In genomic region chr15:99819621-99820279, GRCm38 (mm10) we compare ENCODE assay signal across 8 mouse cellular contexts. TPM values are rescaled to one million over a fixed set of nuclear protein-coding genes. Genes with fewer than 3 reads are reported as not detected.
DNase-seq lines count a peak whose midpoint lies in the region; ATAC-seq lines count a peak whose summit lies in the region.

No protein-coding gene starts in this region.

- WGBS in embryonic facial prominence, embryonic 12.5 days: 12% methylated on average over 14 of the region's 14 CpGs
- WGBS in heart, embryonic 13.5 days: 8% methylated on average over 14 of the region's 14 CpGs
- WGBS in midbrain, embryonic 10.5 days: 66% methylated on average over 14 of the region's 14 CpGs

- H3K4me1 ChIP-seq in embryonic facial prominence, embryonic 12.5 days: peaks cover 19% of the 10 kb centered on the region
- peaks cover 44% of the 10 kb centered on the region for H3K4me1 ChIP-seq in heart, embryonic 13.5 days
- H3K4me1 ChIP-seq in midbrain, embryonic 10.5 days: peaks cover 40% of the 10 kb centered on the region

- peak overlapping the region; percentile 100 for H3K27ac ChIP-seq in embryonic facial prominence, embryonic 12.5 days
- H3K27ac ChIP-seq in heart, embryonic 13.5 days (replicated peaks): peak overlapping the region; percentile 96
- peak overlapping the region; percentile 78 for H3K27ac ChIP-seq in midbrain, embryonic 10.5 days (replicated peaks)

- peak overlapping the region; percentile 60 for H3K4me3 ChIP-seq in embryonic facial prominence, embryonic 12.5 days
- peak overlapping the region; percentile 57 for H3K4me3 ChIP-seq in heart, embryonic 13.5 days
- H3K4me3 ChIP-seq in midbrain, embryonic 10.5 days: peak overlapping the region; percentile 31

- DNase-seq in MN1 (ENCODE audit: low spot score): peak; percentile 60
- peak; percentile 65 to 77 for DNase-seq in kidney, postnatal 4 days
- no peak for DNase-seq in midbrain, embryonic 10.5 days (ENCODE audit: low spot score)
- DNase-seq in yolk sac, embryonic 10.5 days (ENCODE audit: low spot score): peak; percentile 49
- no peak for DNase-seq in spleen, postnatal 36 days (ENCODE audit: low spot score in 2 of 2)

- peak overlapping the region; percentile 57 for H3K4me2 ChIP-seq in embryonic facial prominence, embryonic 12.5 days (replicated peaks)
- H3K4me2 ChIP-seq in heart, embryonic 13.5 days: peak overlapping the region; percentile 77

- ATAC-seq in embryonic facial prominence, embryonic 12.5 days (ENCODE audit: insufficient number of reproducible peaks, insufficient read depth, low FRiP score, low TSS enrichment): peak; percentile 57; the same call in 1 of the 2 replicates
- ATAC-seq in heart, embryonic 13.5 days (ENCODE audit: extremely low read depth, insufficient number of reproducible peaks, low FRiP score, low TSS enrichment): no peak
- ATAC-seq in monocyte, adult 5-6 weeks (replicated peaks; ENCODE audit: insufficient number of reproducible peaks, low FRiP score, low TSS enrichment, poor library complexity, severe bottlenecking): no peak

- peaks cover 11% of the 10 kb centered on the region for H3K36me3 ChIP-seq in embryonic facial prominence, embryonic 12.5 days
- peaks cover 20% of the 10 kb centered on the region for H3K36me3 ChIP-seq in heart, embryonic 13.5 days
- 0 out of 2 replicates have a peak, but pooled peaks cover 7% of the 10 kb centered on the region for H3K36me3 ChIP-seq in midbrain, embryonic 10.5 days

- H3K9me3 ChIP-seq in embryonic facial prominence, embryonic 12.5 days: 0 out of 2 replicates have a peak, but pooled peaks cover 3% of the 10 kb centered on the region
- no peaks in the 10 kb centered on the region for H3K9me3 ChIP-seq in heart, embryonic 13.5 days
- H3K9me3 ChIP-seq in midbrain, embryonic 10.5 days (replicated peaks): 0 out of 2 replicates have a peak, but pooled peaks cover 3% of the 10 kb centered on the region

- no peaks in the 10 kb centered on the region for H3K27me3 ChIP-seq in embryonic facial prominence, embryonic 12.5 days
- H3K27me3 ChIP-seq in heart, embryonic 13.5 days (replicated peaks): no peaks in the 10 kb centered on the region
- no peaks in the 10 kb centered on the region for H3K27me3 ChIP-seq in midbrain, embryonic 10.5 days (ENCODE audit: low read depth, poor library complexity, severe bottlenecking)

- H3K9ac ChIP-seq in embryonic facial prominence, embryonic 12.5 days: peak overlapping the region; percentile 78
- H3K9ac ChIP-seq in heart, embryonic 13.5 days: peak overlapping the region; percentile 86

RNA-seq across cellular contexts. Expression of gene Cers5, which starts 47.1 kb away (rescaled TPM):
- polyA plus RNA-seq in embryonic facial prominence, embryonic 12.5 days (2016; fragmentation: Nextera tagmentation; extraction: Ambion mirVana): 70.1 and 74.9 TPM in 2 replicates
- 51.6 and 54.7 TPM in 2 replicates for polyA plus RNA-seq in heart, embryonic 13.5 days (2015; fragmentation: Nextera tagmentation; extraction: Ambion mirVana)
- polyA plus RNA-seq in midbrain, embryonic 10.5 days (2016; fragmentation: Nextera tagmentation; extraction: Ambion mirVana): 58.4 and 63.5 TPM in 2 replicates
- total RNA-seq in monocyte, adult 5-6 weeks (2017): 56.2 to 67.9 TPM (median 57.5 TPM) in 3 replicates

RNA-seq across cellular contexts. Expression of gene Lima1, which starts 55.5 kb away (rescaled TPM):
- polyA plus RNA-seq in embryonic facial prominence, embryonic 12.5 days (2016; fragmentation: Nextera tagmentation; extraction: Ambion mirVana): 86.5 and 92.7 TPM in 2 replicates
- 17.6 and 17.8 TPM in 2 replicates for polyA plus RNA-seq in heart, embryonic 13.5 days (2015; fragmentation: Nextera tagmentation; extraction: Ambion mirVana)
- 23.4 and 23.5 TPM in 2 replicates for polyA plus RNA-seq in midbrain, embryonic 10.5 days (2016; fragmentation: Nextera tagmentation; extraction: Ambion mirVana)
- 21.8 to 31.4 TPM (median 27.4 TPM) in 3 replicates for total RNA-seq in monocyte, adult 5-6 weeks (2017)

Comparison
In these comparisons a context has a peak if more than half of its experiments do, and no peak if none do; other contexts are left out.
1. DNase-seq: peak in MN1 (single experiment), kidney, postnatal 4 days (2 of 2) and yolk sac, embryonic 10.5 days (single experiment); none in midbrain, embryonic 10.5 days (single experiment) and spleen, postnatal 36 days (0 of 2).
2. Peak in every context shown above with its lines, with median percentiles within 50 percentile points of each other: H3K27ac ChIP-seq and H3K4me3 ChIP-seq.